Mouse (Mus musculus): ENCODE results near the gene Mms19. TPM values are rescaled to one million over a fixed set of nuclear protein-coding genes. Genes with fewer than 3 reads are reported as not detected.
A peak's percentile ranks its signal among the peaks of the same experiment; 100 is the strongest.

Gene Mms19
- polyA plus RNA-seq, 1 experiment, result 9.6 TPM

DNA sequence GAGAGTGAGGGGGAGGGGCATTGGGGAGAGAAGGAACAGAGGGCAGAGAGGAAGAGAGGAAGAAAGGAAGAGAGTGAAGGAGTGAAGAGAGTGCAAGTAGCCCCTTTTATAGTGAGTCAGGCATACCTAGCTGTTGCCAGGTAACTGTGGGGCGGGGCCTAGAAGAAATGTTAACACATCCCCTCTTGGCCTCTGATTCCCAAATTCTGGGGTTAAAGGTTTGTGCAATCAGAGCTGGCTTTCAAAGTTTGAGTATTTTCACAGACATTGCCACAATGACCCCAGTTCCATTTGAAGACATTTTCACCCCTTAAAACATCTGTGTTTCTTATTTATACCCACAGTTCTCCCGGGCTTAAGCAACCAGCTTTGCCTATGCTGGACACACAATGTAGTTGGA lies 75.7 kb downstream of the Mms19 start:
- Histone ChIP-seq H3K27ac (replicated peaks; ENCODE audit: low read depth, low read length) (no peak overlapping the region), H3K4me3 (ENCODE audit: insufficient read depth, low read depth, low read length) (no peak overlapping the region), H3K4me1 (ENCODE audit: control insufficient read depth, insufficient read depth, insufficient read length, low read length) (no peaks in the 10 kb centered on the region)

DNA sequence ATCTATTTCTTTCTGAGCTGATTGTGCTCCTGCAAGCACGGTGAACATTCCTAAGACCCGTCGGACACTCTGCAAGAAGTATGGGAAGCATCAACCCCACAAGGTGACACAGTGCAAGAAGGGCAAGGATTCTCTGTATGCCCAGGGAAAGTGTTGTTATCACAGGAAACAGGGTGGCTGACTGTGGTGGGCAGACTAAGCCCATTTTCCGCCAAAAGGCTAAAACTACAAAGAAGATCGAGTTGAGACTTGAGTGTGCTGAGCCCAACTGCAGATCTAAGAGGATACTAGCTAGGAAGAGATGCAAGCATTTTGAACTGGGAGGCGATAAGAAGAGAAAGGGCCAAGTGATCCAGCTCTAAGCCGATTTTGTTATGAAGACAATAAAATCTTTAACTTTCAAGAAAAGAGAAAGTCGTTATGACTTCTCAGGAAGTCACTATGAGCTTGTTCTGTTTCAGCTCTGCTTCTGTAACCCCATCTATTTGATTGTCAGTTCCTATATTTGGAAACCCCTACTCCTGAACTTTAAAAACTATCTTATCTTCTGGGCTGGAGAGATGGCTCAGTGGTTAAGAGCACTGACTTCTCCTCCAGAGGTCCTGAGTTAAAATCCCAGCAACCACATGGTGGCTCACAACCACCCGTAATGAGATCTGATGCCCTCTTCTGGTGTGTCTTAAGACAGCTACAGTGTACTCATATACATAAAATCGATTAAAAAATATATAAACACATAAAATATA lies 77.9 kb downstream of the Mms19 start:
- Histone ChIP-seq H3K4me1 (ENCODE audit: control insufficient read depth, insufficient read depth, insufficient read length, low read length) (no peaks in the 10 kb centered on the region), H3K4me3 (ENCODE audit: insufficient read depth, low read depth, low read length) (no peak overlapping the region), H3K27ac (replicated peaks; ENCODE audit: low read depth, low read length) (no peak overlapping the region)

DNA sequence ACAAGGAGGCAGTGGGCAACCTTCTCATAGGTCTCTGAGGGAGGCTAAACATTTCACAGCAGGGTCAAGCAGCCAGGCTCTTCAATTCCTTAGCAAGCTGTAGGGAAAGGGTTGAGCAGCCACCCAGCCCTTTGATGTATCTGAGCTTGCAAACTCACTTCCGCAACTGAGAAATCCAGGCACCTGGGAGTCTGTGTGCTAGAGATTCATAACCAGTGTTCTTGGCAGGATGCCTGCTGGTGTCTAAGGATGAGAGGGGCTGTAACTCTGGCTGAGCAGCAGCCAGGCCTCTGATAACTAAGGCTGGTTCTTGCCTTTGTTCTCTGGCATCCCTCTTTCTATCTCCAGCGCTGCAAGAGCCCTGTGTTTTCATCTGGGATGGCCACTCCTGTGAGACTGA lies 79.3 kb downstream of the Mms19 start:
- no peak overlapping the region for H3K27ac ChIP-seq (replicated peaks; ENCODE audit: low read depth, low read length)

DNA sequence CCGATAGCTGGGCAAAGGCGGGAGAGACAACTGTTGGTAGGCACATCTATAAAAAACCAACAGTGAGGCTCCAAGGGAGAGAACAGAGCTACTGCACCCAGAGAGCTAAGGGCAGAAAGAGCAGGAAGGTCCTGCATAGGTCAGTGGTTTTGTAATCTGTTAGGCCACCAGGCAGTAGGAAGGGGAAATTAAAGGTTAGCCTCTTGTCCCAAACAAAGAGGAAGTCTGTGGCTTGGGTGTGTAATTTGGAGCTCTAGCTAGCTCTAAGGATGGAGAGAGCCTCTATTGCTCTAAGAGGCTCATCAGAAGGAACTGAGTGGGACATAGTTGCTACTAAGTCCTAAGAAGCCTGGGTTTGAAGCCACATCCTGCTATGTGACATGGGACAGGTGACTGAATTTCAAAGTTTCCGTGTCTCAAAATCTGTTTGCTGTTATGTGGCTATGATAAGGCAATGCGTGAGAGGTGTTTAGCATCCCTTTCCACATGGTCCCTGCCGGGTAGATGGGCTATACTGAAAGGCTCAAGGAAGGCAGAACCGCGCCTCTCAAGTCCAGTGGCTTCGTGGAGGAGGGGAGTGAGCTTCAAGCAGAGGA lies 80.4 kb downstream of the Mms19 start:
- Histone ChIP-seq H3K4me3 (ENCODE audit: insufficient read depth, low read depth, low read length) (no peak overlapping the region), H3K27ac (replicated peaks; ENCODE audit: low read depth, low read length) (no peak overlapping the region), H3K4me1 (ENCODE audit: control insufficient read depth, insufficient read depth, insufficient read length, low read length) (no peaks in the 10 kb centered on the region)

More for the DNA sequence above, 79.3 kb downstream of the Mms19 start:
- H3K4me3 ChIP-seq (ENCODE audit: insufficient read depth, low read depth, low read length), result no peak overlapping the region
- H3K4me1 ChIP-seq (ENCODE audit: control insufficient read depth, insufficient read depth, insufficient read length, low read length), result no peaks in the 10 kb centered on the region

DNA sequence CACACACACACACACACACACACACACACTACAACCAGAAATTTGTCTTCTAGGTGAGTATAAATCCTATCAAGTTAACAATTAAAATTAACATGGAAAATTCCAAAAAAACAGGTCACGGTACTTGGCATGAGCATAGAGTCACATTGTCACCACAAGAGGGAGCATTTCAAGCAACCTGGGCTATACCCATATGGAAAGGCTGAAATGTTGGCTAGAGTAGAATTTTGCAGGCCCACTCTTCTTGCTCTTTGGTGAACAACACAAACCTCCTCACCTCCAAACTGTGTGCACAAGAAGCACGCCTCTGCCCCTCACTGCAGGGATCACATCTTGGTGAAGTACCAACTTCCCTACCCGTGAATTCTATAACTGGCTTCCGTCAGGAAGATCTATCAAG lies 82.1 kb downstream of the Mms19 start:
- H3K27ac ChIP-seq (replicated peaks; ENCODE audit: low read depth, low read length), result no peak overlapping the region
- no peaks in the 10 kb centered on the region for H3K4me1 ChIP-seq (ENCODE audit: control insufficient read depth, insufficient read depth, insufficient read length, low read length)
- no peak overlapping the region for H3K4me3 ChIP-seq (ENCODE audit: insufficient read depth, low read depth, low read length)

DNA sequence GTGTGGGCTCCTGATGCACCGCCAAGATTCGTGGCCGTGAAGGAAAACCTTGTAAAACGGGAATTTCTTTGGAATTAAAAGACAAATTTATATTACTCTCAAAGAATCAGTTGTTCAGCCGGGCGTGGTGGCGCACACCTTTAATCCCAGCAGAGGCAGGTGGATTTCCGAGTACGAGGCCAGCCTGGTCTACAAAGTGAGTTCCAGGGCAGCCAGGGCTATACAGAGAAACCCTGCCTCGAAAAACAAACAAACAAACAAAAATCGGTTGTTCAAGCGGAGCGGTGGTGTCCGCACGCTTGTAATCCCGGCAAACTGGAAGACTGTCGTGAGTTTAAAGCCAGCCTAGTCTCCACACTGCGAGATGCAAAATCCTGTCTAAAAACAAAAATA lies 84.6 kb downstream of the Mms19 start:
- Histone ChIP-seq H3K27ac (replicated peaks; ENCODE audit: low read depth, low read length) (no peak overlapping the region), H3K4me3 (ENCODE audit: insufficient read depth, low read depth, low read length) (peak overlapping the region; percentile 63), H3K4me1 (ENCODE audit: control insufficient read depth, insufficient read depth, insufficient read length, low read length) (no peaks in the 10 kb centered on the region)

DNA sequence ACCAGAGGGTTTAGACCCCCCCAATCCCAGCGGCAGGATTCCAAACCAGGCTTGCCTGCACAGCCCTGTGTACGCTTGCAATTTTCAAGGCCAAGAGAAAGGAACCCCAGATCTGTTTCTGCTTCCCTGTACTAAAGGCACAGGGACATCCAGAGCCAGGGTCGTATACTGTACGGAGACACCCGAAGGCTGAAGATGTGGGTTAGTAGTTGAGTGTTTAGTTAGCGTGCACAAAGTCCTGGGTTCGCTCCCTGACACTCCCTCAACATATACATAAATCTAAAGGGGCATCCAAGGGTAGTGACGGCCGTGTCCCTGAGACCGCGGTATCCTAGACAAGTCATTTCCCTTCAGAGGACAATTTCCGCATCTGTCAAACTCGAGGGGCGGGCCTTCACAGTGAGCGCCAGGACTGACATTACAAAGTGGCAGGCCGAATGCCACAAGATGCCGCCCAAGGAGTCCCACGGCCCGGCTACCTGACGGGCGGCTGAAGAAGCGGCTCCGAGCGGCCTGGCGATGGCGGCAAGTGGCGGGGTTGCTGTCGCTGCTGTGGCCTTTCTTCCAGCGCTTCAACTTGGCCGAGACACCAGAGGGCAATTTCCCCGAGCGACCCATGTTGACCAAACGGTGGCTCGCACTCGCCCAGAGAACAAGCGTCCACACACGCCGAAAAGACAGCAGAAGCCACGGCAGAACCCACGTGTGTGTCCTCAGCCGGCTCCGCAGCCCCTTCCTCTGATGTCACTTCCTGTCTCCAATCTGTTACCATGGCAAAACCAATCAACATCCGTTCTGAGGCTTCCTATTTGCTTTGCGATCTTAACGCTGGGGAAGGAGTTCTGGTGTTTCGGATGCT lies 85.3 kb downstream of the Mms19 start, which contains the start of gene Rrp12:
TSS of gene Rrp12 (minus strand) at position 714 of the 859 bp plus-strand sequence.
- Histone ChIP-seq H3K4me3 (ENCODE audit: insufficient read depth, low read depth, low read length) (peak within 1 kb of the TSS; percentile 65), H3K4me1 (ENCODE audit: control insufficient read depth, insufficient read depth, insufficient read length, low read length) (no peaks in the 10 kb centered on the region), H3K27ac (replicated peaks; ENCODE audit: low read depth, low read length) (no peak within 1 kb of the TSS)

DNA sequence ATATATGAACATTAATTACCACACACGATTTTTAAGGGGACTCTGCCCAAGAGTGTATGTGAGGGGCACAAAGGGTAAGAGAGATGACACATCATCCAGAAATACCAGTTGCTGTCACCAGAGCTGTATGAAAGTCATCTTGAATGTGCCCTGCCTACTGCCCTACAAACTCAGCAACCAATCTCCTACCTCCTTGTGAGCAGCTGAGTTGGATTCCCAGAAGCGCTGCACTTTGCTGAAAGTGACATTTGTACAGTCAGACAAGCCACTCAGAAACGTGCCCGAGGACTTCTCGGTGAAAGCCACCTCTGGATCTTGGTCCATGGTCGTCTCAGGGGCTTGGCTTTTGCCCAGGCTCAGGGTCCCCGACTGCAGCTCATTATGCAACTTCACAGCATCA lies 86.0 kb downstream of the Mms19 start:
- Histone ChIP-seq H3K4me1 (ENCODE audit: control insufficient read depth, insufficient read depth, insufficient read length, low read length) (no peaks in the 10 kb centered on the region), H3K27ac (replicated peaks; ENCODE audit: low read depth, low read length) (no peak overlapping the region), H3K4me3 (ENCODE audit: insufficient read depth, low read depth, low read length) (peak overlapping the region; percentile 65)

Other genes starting within 250 kb of the Mms19 start
- gene Slit1, start 237.5 kb downstream of the Mms19 start, polyA plus RNA-seq (2012; ENCODE audit: insufficient read depth, insufficient read length, missing spikeins), result not detected in 2 replicates
- 2.5 and 2.8 TPM in 2 replicates for gene Arhgap19, start 179.1 kb downstream of the Mms19 start, polyA plus RNA-seq (2012; ENCODE audit: insufficient read depth, insufficient read length, missing spikeins)
- 5.3 and 6.0 TPM in 2 replicates for gene Frat1, start 151.2 kb downstream of the Mms19 start, polyA plus RNA-seq (2012; ENCODE audit: insufficient read depth, insufficient read length, missing spikeins)
- gene Frat2, start 133.0 kb downstream of the Mms19 start, polyA plus RNA-seq (2012; ENCODE audit: insufficient read depth, insufficient read length, missing spikeins), result 1.3 and 2.1 TPM in 2 replicates
- 3.3 and 3.6 TPM in 2 replicates for gene Rrp12, start 85.0 kb downstream of the Mms19 start, polyA plus RNA-seq (2012; ENCODE audit: insufficient read depth, insufficient read length, missing spikeins)
- 903 and 992 TPM in 2 replicates for gene Pgam1, start 69.2 kb downstream of the Mms19 start, polyA plus RNA-seq (2012; ENCODE audit: insufficient read depth, insufficient read length, missing spikeins)
- 21.6 and 24.3 TPM in 2 replicates for gene Exosc1, start 47.7 kb downstream of the Mms19 start, polyA plus RNA-seq (2012; ENCODE audit: insufficient read depth, insufficient read length, missing spikeins)
- gene Zdhhc16, start 47.7 kb downstream of the Mms19 start, polyA plus RNA-seq (2012; ENCODE audit: insufficient read depth, insufficient read length, missing spikeins), result 6.6 and 10.9 TPM in 2 replicates
- gene Ubtd1, start 606 bp upstream of the Mms19 start, polyA plus RNA-seq (2012; ENCODE audit: insufficient read depth, insufficient read length, missing spikeins), result 8.4 and 9.0 TPM in 2 replicates
- 2.1 and 3.2 TPM in 2 replicates for gene Ankrd2, start 54.8 kb upstream of the Mms19 start, polyA plus RNA-seq (2012; ENCODE audit: insufficient read depth, insufficient read length, missing spikeins)
- 3.3 and 5.7 TPM in 2 replicates for gene Hoga1, start 64.5 kb upstream of the Mms19 start, polyA plus RNA-seq (2012; ENCODE audit: insufficient read depth, insufficient read length, missing spikeins)
- not detected in 2 replicates for gene 4933411K16Rik, start 71.1 kb upstream of the Mms19 start, polyA plus RNA-seq (2012; ENCODE audit: insufficient read depth, insufficient read length, missing spikeins)
- gene Morn4, start 105.2 kb upstream of the Mms19 start, polyA plus RNA-seq (2012; ENCODE audit: insufficient read depth, insufficient read length, missing spikeins), result 0.63 TPM in 1 of 2 replicates, not detected in the other
- gene Pi4k2a, start 109.3 kb upstream of the Mms19 start, polyA plus RNA-seq (2012; ENCODE audit: insufficient read depth, insufficient read length, missing spikeins), result 14.4 and 21.6 TPM in 2 replicates
- gene Avpi1, start 147.9 kb upstream of the Mms19 start, polyA plus RNA-seq (2012; ENCODE audit: insufficient read depth, insufficient read length, missing spikeins), result 12.6 and 16.8 TPM in 2 replicates
- 33.6 and 41.9 TPM in 2 replicates for gene Marveld1, start 166.2 kb upstream of the Mms19 start, polyA plus RNA-seq (2012; ENCODE audit: insufficient read depth, insufficient read length, missing spikeins)
- gene Zfyve27, start 182.8 kb upstream of the Mms19 start, polyA plus RNA-seq (2012; ENCODE audit: insufficient read depth, insufficient read length, missing spikeins), result 11.3 and 12.7 TPM in 2 replicates
- gene Sfrp5, start 221.1 kb upstream of the Mms19 start, polyA plus RNA-seq (2012; ENCODE audit: insufficient read depth, insufficient read length, missing spikeins), result 2.8 and 4.7 TPM in 2 replicates